Mouse (Mus musculus): Measurements from ENCODE around the gene 2310057M21Rik. TPM values are rescaled to one million over a fixed set of nuclear protein-coding genes. Genes with fewer than 3 reads are reported as not detected.

2310057M21Rik gene
- polyA plus RNA-seq, 1 experiment from 2014 or later, result 32.0 TPM

GRCm38 (mm10) chr7:131364131-131364530, 1.6 kb upstream of the 2310057M21Rik start:
- Histone ChIP-seq H3K4me1 (peaks cover 17% of the 10 kb centered on the region), H3K27me3 (replicated peaks) (0 out of 2 replicates have a peak, but pooled peaks cover 2% of the 10 kb centered on the region), H3K36me3 (replicated peaks) (no peaks in the 10 kb centered on the region), H3K4me2 (no peak overlapping the region), H3K9ac (no peak overlapping the region), H3K27ac (no peak overlapping the region), H3K9me3 (no peaks in the 10 kb centered on the region), H3K4me3 (no peak overlapping the region)
- 96% methylated on average over 8 of the region's 8 CpGs for WGBS
- ATAC-seq (replicated peaks), result no peak

- Histone ChIP-seq H3K4me2 (peak overlapping the region; percentile 91), H3K36me3 (replicated peaks) (0 out of 2 replicates have a peak, but pooled peaks cover 5% of the 10 kb centered on the region), H3K27ac (peak overlapping the region; percentile 89), H3K4me3 (peak overlapping the region; percentile 77), H3K9me3 (no peaks in the 10 kb centered on the region), H3K27me3 (replicated peaks) (0 out of 2 replicates have a peak, but pooled peaks cover 2% of the 10 kb centered on the region), H3K9ac (peak overlapping the region; percentile 91), H3K4me1 (peaks cover 17% of the 10 kb centered on the region)
- under 1% methylated on average over 35 of the region's 35 CpGs for WGBS
- peak; percentile 89 for ATAC-seq (replicated peaks)
Measured at GRCm38 (mm10) chr7:131362269-131362614, 317 bp downstream of the 2310057M21Rik start.

GRCm38 (mm10) chr7:131356105-131356504, 6.5 kb downstream of the 2310057M21Rik start:
- H3K27me3 ChIP-seq (replicated peaks), result no peaks in the 10 kb centered on the region
- peaks cover 22% of the 10 kb centered on the region for H3K36me3 ChIP-seq (replicated peaks)
- 98% methylated on average over 13 of the region's 13 CpGs for WGBS
- no peak overlapping the region for H3K27ac ChIP-seq
- no peak for ATAC-seq (replicated peaks)
- no peak overlapping the region for H3K9ac ChIP-seq
- peaks cover 3% of the 10 kb centered on the region for H3K4me1 ChIP-seq
- H3K4me3 ChIP-seq, result no peak overlapping the region
- H3K4me2 ChIP-seq, result no peak overlapping the region
- H3K9me3 ChIP-seq, result no peaks in the 10 kb centered on the region

GRCm38 (mm10) chr7:131345856-131346541, 16.6 kb downstream of the 2310057M21Rik start:
- no peak overlapping the region for H3K27ac ChIP-seq
- no peaks in the 10 kb centered on the region for H3K9me3 ChIP-seq
- H3K4me2 ChIP-seq, result no peak overlapping the region
- H3K4me3 ChIP-seq, result no peak overlapping the region
- no peaks in the 10 kb centered on the region for H3K27me3 ChIP-seq (replicated peaks)
- no peak overlapping the region for H3K9ac ChIP-seq
- ATAC-seq (replicated peaks), result no peak
- WGBS, result 74% methylated on average over 7 of the region's 7 CpGs
- H3K36me3 ChIP-seq (replicated peaks), result peaks cover 25% of the 10 kb centered on the region
- H3K4me1 ChIP-seq, result no peaks in the 10 kb centered on the region

DNA sequence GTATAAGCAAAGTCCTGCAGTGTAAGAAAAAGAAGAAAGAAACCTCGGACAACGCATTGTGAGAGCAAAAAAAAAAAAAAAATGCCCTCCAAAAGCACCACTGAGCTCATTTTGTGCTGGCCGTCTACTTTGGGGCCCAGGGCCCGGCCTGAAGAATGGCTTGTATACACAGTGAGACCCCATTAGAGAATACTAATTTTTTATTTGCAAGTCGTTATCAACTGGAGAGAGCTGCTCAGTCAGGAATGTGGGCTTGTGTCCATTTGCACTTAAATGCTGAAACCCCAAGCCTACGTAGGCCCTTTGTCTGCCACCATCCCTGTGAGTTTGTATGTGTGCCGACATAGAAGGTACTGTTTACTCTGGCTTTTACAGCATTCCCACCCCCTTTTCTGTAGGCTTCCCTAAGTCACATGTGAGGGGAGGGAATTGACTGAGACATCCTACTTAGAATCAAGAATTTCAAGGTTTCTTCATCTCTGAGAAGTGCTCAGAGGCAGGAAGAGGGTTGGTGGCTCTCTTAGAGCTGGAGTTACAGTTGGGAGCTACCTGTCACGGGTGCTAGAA, 25.0 kb downstream of the 2310057M21Rik start:
- no peaks in the 10 kb centered on the region for H3K9me3 ChIP-seq
- no peaks in the 10 kb centered on the region for H3K4me1 ChIP-seq
- no peaks in the 10 kb centered on the region for H3K27me3 ChIP-seq (replicated peaks)
- H3K4me2 ChIP-seq, result no peak overlapping the region
- no peak overlapping the region for H3K27ac ChIP-seq
- H3K4me3 ChIP-seq, result no peak overlapping the region
- WGBS, result 33% methylated on average over 8 of the region's 8 CpGs
- ATAC-seq (replicated peaks), result no peak
- no peak overlapping the region for H3K9ac ChIP-seq
- H3K36me3 ChIP-seq (replicated peaks), result 0 out of 2 replicates have a peak, but pooled peaks cover 5% of the 10 kb centered on the region

- Histone ChIP-seq H3K27ac (no peak within 1 kb of the TSS), H3K36me3 (replicated peaks) (no peaks in the 10 kb centered on the region), H3K4me2 (no peak within 1 kb of the TSS), H3K4me3 (no peak within 1 kb of the TSS), H3K9me3 (no peaks in the 10 kb centered on the region), H3K4me1 (no peaks in the 10 kb centered on the region), H3K27me3 (replicated peaks) (no peaks in the 10 kb centered on the region), H3K9ac (no peak within 1 kb of the TSS)
- WGBS, result 41% methylated on average over 1 of the region's 1 CpGs
- ATAC-seq (replicated peaks), result no peak
Measured at GRCm38 (mm10) chr7:131333564-131333963, 29.0 kb downstream of the 2310057M21Rik start, which contains the start of gene Fam24a. Gene Fam24a (plus strand): TSS chr7:131333864.

DNA sequence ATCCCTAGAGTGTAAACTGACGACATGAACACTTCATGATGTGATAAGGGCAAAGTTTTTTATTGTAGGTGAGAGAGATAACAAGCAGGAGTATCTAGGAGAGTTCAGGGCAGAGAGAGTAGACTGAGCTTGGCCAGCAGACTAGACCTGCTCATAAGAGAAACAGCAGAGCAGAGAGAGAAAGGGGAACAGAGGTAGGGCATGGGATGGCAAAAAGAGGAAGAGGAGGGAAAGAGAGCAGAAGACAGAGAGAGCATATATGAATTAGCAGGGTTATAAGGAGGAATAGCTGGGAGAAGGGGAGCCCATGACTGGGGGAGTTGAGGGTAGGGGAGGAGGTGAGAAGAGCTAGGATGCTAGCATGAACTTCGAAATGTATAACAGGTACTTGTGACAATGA, 30.9 kb downstream of the 2310057M21Rik start:
- 82% methylated on average over 2 of the region's 2 CpGs for WGBS

DNA sequence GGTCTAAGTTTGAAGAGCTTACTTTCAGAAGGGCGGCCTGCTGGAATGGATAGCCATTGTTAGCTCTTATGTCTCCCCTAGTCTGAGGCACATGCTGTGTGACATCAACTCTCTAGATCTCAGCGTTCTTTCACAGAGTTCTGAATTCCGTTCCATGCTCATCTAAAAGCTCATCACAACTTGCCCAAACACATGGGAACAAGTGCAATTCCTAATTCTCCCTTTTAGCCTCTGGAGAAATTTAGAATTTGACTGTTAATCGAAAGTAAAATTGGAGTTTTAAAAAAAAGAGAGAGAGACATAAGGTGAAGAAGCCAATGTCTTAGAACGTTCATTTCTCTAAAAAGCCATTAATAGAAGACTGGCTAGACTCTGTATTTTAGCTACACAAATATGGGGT, 33.1 kb downstream of the 2310057M21Rik start, which contains the start of gene Fam24b:
Gene Fam24b, minus strand, starts transcription at position 101 of the 400 bp plus-strand sequence.
- H3K9ac ChIP-seq, result no peak within 1 kb of the TSS
- ATAC-seq (replicated peaks), result no peak
- no peak within 1 kb of the TSS for H3K4me3 ChIP-seq
- H3K27me3 ChIP-seq (replicated peaks), result no peaks in the 10 kb centered on the region
- H3K4me1 ChIP-seq, result no peaks in the 10 kb centered on the region
- no peaks in the 10 kb centered on the region for H3K9me3 ChIP-seq
- H3K36me3 ChIP-seq (replicated peaks), result no peaks in the 10 kb centered on the region
- no peak within 1 kb of the TSS for H3K27ac ChIP-seq
- no peak within 1 kb of the TSS for H3K4me2 ChIP-seq
- WGBS, result 93% methylated on average over 5 of the region's 5 CpGs

More for the DNA sequence above, 30.9 kb downstream of the 2310057M21Rik start:
- no peaks in the 10 kb centered on the region for H3K9me3 ChIP-seq
- no peaks in the 10 kb centered on the region for H3K27me3 ChIP-seq (replicated peaks)
- H3K9ac ChIP-seq, result no peak overlapping the region
- H3K27ac ChIP-seq, result no peak overlapping the region
- no peak for ATAC-seq (replicated peaks)
- no peak overlapping the region for H3K4me3 ChIP-seq
- no peaks in the 10 kb centered on the region for H3K4me1 ChIP-seq
- no peaks in the 10 kb centered on the region for H3K36me3 ChIP-seq (replicated peaks)
- no peak overlapping the region for H3K4me2 ChIP-seq

DNA sequence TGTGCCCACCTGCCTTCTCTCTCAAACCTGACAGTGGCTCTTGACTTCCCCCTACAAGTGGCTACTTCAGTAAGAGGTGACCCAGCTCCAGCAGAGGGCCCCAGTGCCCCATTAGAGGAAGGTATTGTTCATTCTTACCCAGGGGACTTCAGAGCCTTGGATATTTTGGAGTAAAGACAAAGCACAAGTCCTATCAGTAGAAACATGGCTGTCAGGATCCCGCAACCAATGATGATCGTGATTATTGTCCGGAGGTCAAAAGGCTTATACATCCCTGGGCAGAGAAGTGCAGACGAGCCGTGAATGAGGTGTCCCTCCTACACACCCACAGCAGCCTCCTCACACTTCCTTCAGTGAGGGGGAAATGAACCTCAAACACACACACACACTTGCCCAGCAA, 35.5 kb downstream of the 2310057M21Rik start:
- ATAC-seq (replicated peaks), result no peak

DNA sequence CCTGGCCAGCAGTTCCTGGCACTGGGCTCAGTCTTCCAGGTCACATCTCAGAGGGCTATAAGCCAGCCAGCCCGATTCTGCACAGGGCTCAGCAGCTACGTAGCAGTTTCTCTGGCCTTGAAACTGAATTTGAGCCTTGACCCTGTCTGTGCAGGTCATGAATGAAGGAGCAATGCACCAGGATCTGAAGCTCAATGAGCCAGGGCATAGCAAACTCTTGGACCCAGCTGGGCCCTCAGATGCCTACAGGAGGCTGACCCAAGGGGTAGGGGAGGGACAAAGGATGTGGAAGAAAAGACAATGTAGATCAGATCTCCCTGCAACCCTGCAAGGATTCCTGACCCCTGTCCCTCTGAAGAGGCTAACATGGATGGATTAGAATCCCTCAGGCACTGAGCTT, 40.4 kb downstream of the 2310057M21Rik start, which contains the start of gene Cuzd1:
Gene Cuzd1, minus strand, starts transcription at position 101 of the 400 bp plus-strand sequence.
- ATAC-seq (replicated peaks), result no peak
- Histone ChIP-seq H3K36me3 (replicated peaks) (no peaks in the 10 kb centered on the region), H3K27me3 (replicated peaks) (no peaks in the 10 kb centered on the region), H3K9me3 (no peaks in the 10 kb centered on the region), H3K4me1 (no peaks in the 10 kb centered on the region), H3K4me2 (no peak within 1 kb of the TSS), H3K27ac (no peak within 1 kb of the TSS), H3K9ac (no peak within 1 kb of the TSS), H3K4me3 (no peak within 1 kb of the TSS)
- WGBS, result 91% methylated on average over 2 of the region's 2 CpGs

More for the DNA sequence above, 35.5 kb downstream of the 2310057M21Rik start:
- Histone ChIP-seq H3K27me3 (replicated peaks) (no peaks in the 10 kb centered on the region), H3K4me3 (no peak overlapping the region), H3K27ac (no peak overlapping the region), H3K9ac (no peak overlapping the region), H3K36me3 (replicated peaks) (no peaks in the 10 kb centered on the region), H3K4me1 (no peaks in the 10 kb centered on the region), H3K9me3 (no peaks in the 10 kb centered on the region), H3K4me2 (no peak overlapping the region)
- 89% methylated on average over 5 of the region's 5 CpGs for WGBS

DNA sequence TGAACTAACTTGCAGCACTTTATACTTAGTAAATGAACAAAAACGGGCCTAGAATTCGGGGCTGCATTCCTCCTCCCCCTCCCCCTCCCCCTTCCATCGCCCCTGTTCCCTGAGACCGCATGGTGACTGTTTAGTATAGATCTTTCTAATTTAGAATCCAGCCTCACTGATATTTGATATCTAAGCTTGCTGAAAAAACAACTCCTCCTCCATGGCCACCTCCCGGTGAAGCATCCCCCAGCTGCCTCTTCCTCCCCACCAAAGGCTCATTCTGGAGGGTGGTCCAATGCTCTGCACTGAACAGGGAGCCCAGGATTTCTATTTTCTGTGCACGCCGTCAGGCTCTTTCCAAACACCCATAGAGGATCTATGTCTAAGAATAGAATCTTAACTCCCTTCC, 44.2 kb downstream of the 2310057M21Rik start:
- no peak overlapping the region for H3K4me2 ChIP-seq
- 87% methylated on average over 5 of the region's 7 CpGs for WGBS

DNA sequence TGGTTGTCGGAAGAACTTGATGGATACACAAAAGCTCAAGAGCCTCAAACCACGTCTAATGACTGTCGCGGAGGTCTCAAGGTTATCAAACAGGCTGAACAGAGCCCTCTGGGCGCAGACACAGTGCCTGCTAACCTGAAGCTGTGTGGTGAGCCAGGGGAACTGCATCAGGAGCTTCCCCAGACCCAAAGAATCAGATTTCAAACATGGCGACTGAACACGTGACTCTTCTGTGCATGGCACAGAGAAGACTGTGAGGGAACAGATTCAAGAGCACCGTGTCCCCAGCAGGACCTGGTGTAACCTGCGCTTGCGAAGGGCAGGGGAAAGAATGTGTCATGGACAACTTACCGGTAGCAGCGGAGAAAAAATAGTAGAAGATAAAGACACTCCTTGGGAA, 45.0 kb downstream of the 2310057M21Rik start:
- no peak for ATAC-seq (replicated peaks)
- Histone ChIP-seq H3K27me3 (replicated peaks) (no peaks in the 10 kb centered on the region), H3K4me3 (no peak overlapping the region), H3K27ac (no peak overlapping the region), H3K36me3 (replicated peaks) (no peaks in the 10 kb centered on the region), H3K9ac (no peak overlapping the region), H3K9me3 (no peaks in the 10 kb centered on the region), H3K4me1 (no peaks in the 10 kb centered on the region), H3K4me2 (no peak overlapping the region)
- WGBS, result 78% methylated on average over 12 of the region's 12 CpGs

More for the DNA sequence above, 44.2 kb downstream of the 2310057M21Rik start:
- no peak overlapping the region for H3K9ac ChIP-seq
- H3K36me3 ChIP-seq (replicated peaks), result no peaks in the 10 kb centered on the region
- no peaks in the 10 kb centered on the region for H3K9me3 ChIP-seq
- ATAC-seq (replicated peaks), result no peak
- H3K27ac ChIP-seq, result no peak overlapping the region
- no peak overlapping the region for H3K4me3 ChIP-seq
- H3K4me1 ChIP-seq, result no peaks in the 10 kb centered on the region
- H3K27me3 ChIP-seq (replicated peaks), result no peaks in the 10 kb centered on the region

DNA sequence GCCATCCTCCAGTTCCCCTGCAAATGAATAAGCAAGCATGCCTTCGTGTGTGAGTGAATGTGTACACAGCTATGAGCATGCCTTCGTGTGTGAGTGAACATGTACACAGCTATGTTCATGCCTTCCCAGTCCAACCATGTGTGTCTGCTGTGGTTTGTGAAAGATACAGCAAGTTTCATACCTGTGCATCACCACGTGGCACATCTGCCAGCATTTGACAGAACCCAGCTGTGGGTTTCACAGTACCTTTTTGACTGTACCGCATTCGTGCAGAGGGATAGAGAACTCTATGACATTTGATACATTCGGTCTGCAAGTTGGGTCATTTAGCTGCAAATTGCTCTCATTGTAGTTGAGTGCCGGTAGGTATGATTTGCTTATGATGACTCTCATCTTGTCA, 48.1 kb downstream of the 2310057M21Rik start:
- ATAC-seq (replicated peaks), result no peak
- Histone ChIP-seq H3K4me2 (no peak overlapping the region), H3K27ac (no peak overlapping the region), H3K36me3 (replicated peaks) (no peaks in the 10 kb centered on the region), H3K9me3 (no peaks in the 10 kb centered on the region), H3K9ac (no peak overlapping the region), H3K27me3 (replicated peaks) (no peaks in the 10 kb centered on the region), H3K4me3 (no peak overlapping the region), H3K4me1 (no peaks in the 10 kb centered on the region)
- 85% methylated on average over 7 of the region's 7 CpGs for WGBS
